Mouse (Mus musculus) CD8-positive naive resting alpha-beta T cell, adult 2 months (primary cell): ENCODE results near the gene 2010111I01Rik.

Source experiments
- DNase-seq, 2 experiments: peaks; one replicate each; pipeline ENCODE4 v3.0.0; 2022; ENCODE audit warnings: low read depth in 2 of 2, low spot score in 2 of 2

2010111I01Rik gene

GRCm38 (mm10) chr13:63108601-63109000 is 143.9 kb downstream of the 2010111I01Rik start:
- DNase-seq, result no peak

GRCm38 (mm10) chr13:63111297-63112042 is 146.8 kb downstream of the 2010111I01Rik start:
- DNase-seq, result no peak

- DNase-seq, result no peak
These were observed 147.4 kb downstream of the 2010111I01Rik start for GRCm38 (mm10) chr13:63112043-63112597.

GRCm38 (mm10) chr13:63112598-63113372 is 148.1 kb downstream of the 2010111I01Rik start:
- no peak for DNase-seq

- DNase-seq, result no peak
These were observed 149.2 kb downstream of the 2010111I01Rik start for GRCm38 (mm10) chr13:63113881-63114301.

- no peak for DNase-seq
These were observed 150.6 kb downstream of the 2010111I01Rik start for GRCm38 (mm10) chr13:63115187-63115784.

GRCm38 (mm10) chr13:63117495-63118184 is 152.9 kb downstream of the 2010111I01Rik start:
- DNase-seq, result no peak

GRCm38 (mm10) chr13:63118682-63119081 is 154.0 kb downstream of the 2010111I01Rik start:
- no peak for DNase-seq

- no peak for DNase-seq
These were observed 155.6 kb downstream of the 2010111I01Rik start for GRCm38 (mm10) chr13:63120296-63120695.

- no peak for DNase-seq
These were observed 157.1 kb downstream of the 2010111I01Rik start for GRCm38 (mm10) chr13:63121747-63122146.

- DNase-seq, result no peak
These were observed 161.5 kb downstream of the 2010111I01Rik start for GRCm38 (mm10) chr13:63126206-63126605.

- no peak for DNase-seq
These were observed 162.8 kb downstream of the 2010111I01Rik start for GRCm38 (mm10) chr13:63127516-63127915.

GRCm38 (mm10) chr13:63134879-63135421 is 170.3 kb downstream of the 2010111I01Rik start:
- no peak for DNase-seq

GRCm38 (mm10) chr13:63135994-63136393 is 171.3 kb downstream of the 2010111I01Rik start:
- no peak for DNase-seq

- DNase-seq, result no peak
These were observed 172.1 kb downstream of the 2010111I01Rik start for GRCm38 (mm10) chr13:63136775-63137174.

GRCm38 (mm10) chr13:63138376-63139048 is 173.8 kb downstream of the 2010111I01Rik start:
- no peak for DNase-seq

- DNase-seq, result no peak
These were observed 175.0 kb downstream of the 2010111I01Rik start for GRCm38 (mm10) chr13:63139463-63140226.

GRCm38 (mm10) chr13:63140784-63141183 is 176.1 kb downstream of the 2010111I01Rik start:
- no peak for DNase-seq

GRCm38 (mm10) chr13:63141275-63141674 is 176.6 kb downstream of the 2010111I01Rik start:
- no peak for DNase-seq
